Mouse (Mus musculus): ENCODE data around the gene Rnpep. TPM values are rescaled to one million over a fixed set of nuclear protein-coding genes. Genes with fewer than 3 reads are reported as not detected.
"Not testable (repeated sequence)": the region's sequence is repeated elsewhere in the genome, so short reads cannot be mapped to it uniquely, and the experiment has no call there.

The Rnpep gene
- polyA plus RNA-seq, 1 experiment from 2014 or later: 106 TPM

DNA sequence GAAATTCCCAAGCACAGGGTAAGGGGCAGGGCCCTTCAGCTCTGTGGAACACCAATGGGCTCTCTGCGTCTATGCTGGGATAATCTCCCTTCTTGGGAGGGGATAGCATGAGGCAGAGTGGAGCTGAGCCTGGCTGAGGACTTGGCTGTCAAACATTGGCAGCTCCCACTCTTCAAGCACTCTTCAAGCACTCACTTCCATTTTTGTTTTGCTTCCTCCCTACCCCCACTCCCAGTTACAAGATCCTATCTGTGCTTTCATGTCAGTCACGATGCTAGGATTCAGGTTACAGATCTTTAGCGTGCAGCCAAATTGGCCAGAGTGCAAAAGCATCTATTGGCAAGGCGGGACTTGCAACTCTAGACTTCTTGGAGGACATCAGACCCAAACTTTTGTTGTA, 31.0 kb downstream of the Rnpep start:
- no peaks in the 10 kb centered on the region for H3K36me3 ChIP-seq

DNA sequence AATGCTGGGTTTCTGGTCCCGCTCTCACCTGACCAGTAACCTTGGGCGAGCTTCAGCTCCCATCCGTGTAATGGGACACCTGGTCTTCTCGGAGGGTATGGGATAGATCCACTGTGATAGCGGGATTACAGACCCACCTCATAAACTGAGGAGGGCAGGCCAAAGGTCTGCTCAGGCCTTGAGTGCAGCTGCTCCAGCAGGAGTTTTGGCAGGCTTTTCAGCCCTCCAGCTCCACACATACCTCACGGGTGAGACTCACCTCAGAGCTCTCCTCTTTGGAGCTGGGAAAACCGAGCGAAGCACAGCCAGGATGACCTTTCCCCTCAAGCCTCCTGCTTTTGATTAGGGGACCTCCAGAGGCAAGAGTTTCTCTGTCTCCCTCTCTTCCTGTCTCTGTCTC, 32.5 kb downstream of the Rnpep start:
- Histone ChIP-seq H3K9ac (no peak overlapping the region), H3K4me1 (replicated peaks) (0 out of 2 replicates have a peak, but pooled peaks cover 9% of the 10 kb centered on the region), H3K4me2 (no peak overlapping the region), H3K36me3 (no peaks in the 10 kb centered on the region), H3K4me3 (no peak overlapping the region), H3K27me3 (no peaks in the 10 kb centered on the region), H3K9me3 (no peaks in the 10 kb centered on the region), H3K27ac (replicated peaks) (no peak overlapping the region)
- ATAC-seq (ENCODE audit: low FRiP score, low read depth): no peak
- 93% methylated on average over 8 of the region's 8 CpGs for WGBS

More for the DNA sequence above, 31.0 kb downstream of the Rnpep start:
- no peak for ATAC-seq (ENCODE audit: low FRiP score, low read depth)
- Histone ChIP-seq H3K9me3 (no peaks in the 10 kb centered on the region), H3K27ac (replicated peaks) (no peak overlapping the region), H3K4me3 (no peak overlapping the region), H3K27me3 (no peaks in the 10 kb centered on the region), H3K9ac (no peak overlapping the region), H3K4me2 (no peak overlapping the region), H3K4me1 (replicated peaks) (0 out of 2 replicates have a peak, but pooled peaks cover 9% of the 10 kb centered on the region)
- 69% methylated on average over 4 of the region's 4 CpGs for WGBS

DNA sequence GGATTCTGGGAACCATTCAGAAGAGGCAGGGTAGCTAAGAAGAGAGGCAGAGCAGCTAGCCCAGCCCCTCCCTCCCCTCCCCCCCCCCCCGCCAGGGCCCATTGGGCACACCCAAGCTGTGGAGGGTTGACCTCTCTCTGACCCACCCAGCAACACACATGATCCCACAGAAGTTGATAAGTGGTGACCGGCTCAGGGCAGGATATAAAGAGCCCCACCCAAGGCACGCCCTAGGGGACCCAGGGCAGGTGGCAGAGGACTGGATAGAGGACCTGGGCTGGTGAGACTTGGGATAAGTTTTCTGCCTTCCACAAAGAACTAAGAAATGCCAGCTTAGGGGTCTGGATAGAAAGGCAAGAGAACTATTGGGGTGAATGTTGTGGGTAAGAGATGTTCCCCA, 33.2 kb downstream of the Rnpep start:
- Histone ChIP-seq H3K9ac (no peak overlapping the region), H3K4me1 (replicated peaks) (0 out of 2 replicates have a peak, but pooled peaks cover 9% of the 10 kb centered on the region), H3K27ac (replicated peaks) (no peak overlapping the region), H3K9me3 (no peaks in the 10 kb centered on the region), H3K4me3 (no peak overlapping the region), H3K4me2 (no peak overlapping the region), H3K27me3 (no peaks in the 10 kb centered on the region), H3K36me3 (no peaks in the 10 kb centered on the region)
- ATAC-seq (ENCODE audit: low FRiP score, low read depth): no peak
- WGBS: 67% methylated on average over 3 of the region's 3 CpGs

DNA sequence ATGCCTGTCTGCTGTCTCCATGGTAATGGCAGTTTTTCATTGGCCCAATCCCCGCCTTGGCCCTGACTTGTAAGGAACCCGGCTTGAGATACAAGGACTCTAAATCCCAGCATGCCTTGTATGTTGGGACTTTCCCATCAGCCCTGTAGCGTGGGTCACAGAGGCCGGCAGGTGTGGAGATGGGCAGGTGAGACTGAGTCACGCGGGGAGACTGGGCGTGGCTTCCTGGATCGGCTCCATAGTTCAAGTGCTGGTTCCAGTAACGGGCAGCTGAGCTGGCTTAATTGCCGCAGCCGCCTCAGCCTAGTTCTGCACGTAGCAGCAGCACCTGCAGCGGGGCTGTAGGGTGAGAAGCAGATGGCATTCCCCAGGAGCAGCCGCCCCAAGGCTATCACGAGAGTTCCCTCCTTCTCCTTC, 35.4 kb downstream of the Rnpep start:
- H3K4me1 ChIP-seq (replicated peaks): 0 out of 2 replicates have a peak, but pooled peaks cover 9% of the 10 kb centered on the region
- no peaks in the 10 kb centered on the region for H3K36me3 ChIP-seq
- peak overlapping the region; percentile 32 for H3K27ac ChIP-seq (replicated peaks)
- no peaks in the 10 kb centered on the region for H3K9me3 ChIP-seq
- peak overlapping the region; percentile 44 for H3K4me3 ChIP-seq
- 5% methylated on average over 15 of the region's 15 CpGs for WGBS
- H3K4me2 ChIP-seq: peak overlapping the region; percentile 67
- H3K9ac ChIP-seq: peak overlapping the region; percentile 48
- ATAC-seq (ENCODE audit: low FRiP score, low read depth): peak; percentile 96
- no peaks in the 10 kb centered on the region for H3K27me3 ChIP-seq

DNA sequence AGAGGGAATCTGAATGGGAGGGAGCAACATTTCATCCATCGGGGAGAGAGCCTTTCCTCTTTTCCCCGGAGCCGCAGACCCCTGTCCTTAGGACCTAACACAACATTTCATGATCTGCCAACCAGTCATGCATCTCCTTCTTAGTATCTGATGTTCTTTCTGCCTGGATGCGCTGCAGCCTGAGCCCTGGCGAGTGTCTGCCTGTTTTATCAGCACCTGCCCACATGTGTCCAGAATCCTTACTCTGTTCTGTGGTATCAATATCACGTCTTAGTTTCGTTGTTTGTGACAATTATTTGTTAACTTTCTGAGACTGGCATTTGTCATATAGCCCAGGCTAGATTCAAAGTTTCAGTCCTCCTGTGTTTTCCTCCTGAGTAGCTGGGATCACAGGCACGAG, 39.9 kb downstream of the Rnpep start:
- Histone ChIP-seq H3K27me3 (no peaks in the 10 kb centered on the region), H3K4me3 (no peak overlapping the region), H3K27ac (replicated peaks) (no peak overlapping the region), H3K4me2 (no peak overlapping the region), H3K4me1 (replicated peaks) (0 out of 2 replicates have a peak, but pooled peaks cover 9% of the 10 kb centered on the region), H3K36me3 (no peaks in the 10 kb centered on the region), H3K9me3 (no peaks in the 10 kb centered on the region), H3K9ac (no peak overlapping the region)
- whole genome bisulfite sequencing: 77% methylated on average over 8 of the region's 8 CpGs
- ATAC-seq (ENCODE audit: low FRiP score, low read depth): no peak

DNA sequence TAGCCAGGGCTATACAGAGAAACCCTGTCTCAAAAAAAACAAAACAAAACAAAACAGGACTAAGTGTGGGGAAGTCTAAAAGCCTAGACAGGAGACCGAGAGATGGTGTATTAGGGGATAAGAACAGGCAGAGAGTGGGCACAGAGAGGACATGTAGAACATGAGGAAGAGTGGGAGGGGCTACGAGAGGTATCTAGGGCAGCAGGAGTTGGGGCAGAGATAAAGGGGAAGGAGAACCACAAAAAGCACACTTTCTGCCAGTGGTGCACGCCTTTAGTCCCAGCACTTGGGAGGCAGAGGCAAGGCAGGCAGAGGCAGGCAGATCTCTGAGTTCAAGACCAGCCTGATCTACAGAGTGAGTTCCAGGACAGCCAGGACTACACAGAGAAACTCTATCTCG, 43.7 kb downstream of the Rnpep start:
- not testable (repeated sequence) for H3K27ac ChIP-seq (replicated peaks); H3K4me2 ChIP-seq; H3K4me1 ChIP-seq (replicated peaks); ATAC-seq (ENCODE audit: low FRiP score, low read depth); H3K27me3 ChIP-seq; H3K4me3 ChIP-seq; H3K9me3 ChIP-seq; H3K9ac ChIP-seq; H3K36me3 ChIP-seq
- WGBS: 88% methylated on average over 4 of the region's 4 CpGs

DNA sequence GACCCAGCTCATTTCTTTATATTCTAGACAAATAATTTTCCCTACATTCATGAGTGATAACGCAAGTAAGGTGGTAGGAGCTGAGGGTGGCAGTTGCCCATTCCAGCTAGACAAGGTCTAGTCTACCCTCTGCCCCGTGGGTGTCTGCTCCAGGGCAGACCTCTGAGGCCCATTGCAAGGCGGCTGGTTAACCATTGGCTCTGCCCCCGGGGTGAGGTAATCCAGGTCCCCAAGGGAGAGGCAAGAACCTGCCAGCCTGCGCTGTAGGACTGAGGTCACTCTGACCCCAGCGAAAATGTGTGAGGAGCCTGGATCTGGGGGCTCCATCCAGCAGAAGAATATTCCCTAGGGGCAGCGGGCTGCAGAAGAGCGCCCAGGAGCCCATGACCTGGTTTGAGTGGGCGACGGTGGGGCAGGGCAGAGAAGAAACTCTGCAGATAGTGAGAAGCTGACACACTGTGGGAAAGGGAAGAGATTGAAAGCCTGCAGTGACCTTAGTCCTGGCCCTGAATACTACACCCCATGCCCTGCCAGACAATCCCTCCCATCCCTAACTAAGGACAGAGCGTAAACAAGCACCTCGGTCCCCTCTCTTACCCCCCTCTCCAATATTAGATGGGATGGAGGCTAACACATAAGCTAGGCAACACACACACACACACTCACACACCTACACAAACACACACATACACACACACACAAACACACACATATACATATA, 46.6 kb downstream of the Rnpep start:
- ATAC-seq (ENCODE audit: low FRiP score, low read depth): no peak
- H3K4me1 ChIP-seq (replicated peaks): no peaks in the 10 kb centered on the region
- no peak overlapping the region for H3K9ac ChIP-seq
- WGBS: 73% methylated on average over 12 of the region's 12 CpGs
- no peaks in the 10 kb centered on the region for H3K9me3 ChIP-seq
- no peak overlapping the region for H3K4me3 ChIP-seq
- H3K27ac ChIP-seq (replicated peaks): no peak overlapping the region
- H3K27me3 ChIP-seq: no peaks in the 10 kb centered on the region
- no peaks in the 10 kb centered on the region for H3K36me3 ChIP-seq
- no peak overlapping the region for H3K4me2 ChIP-seq

DNA sequence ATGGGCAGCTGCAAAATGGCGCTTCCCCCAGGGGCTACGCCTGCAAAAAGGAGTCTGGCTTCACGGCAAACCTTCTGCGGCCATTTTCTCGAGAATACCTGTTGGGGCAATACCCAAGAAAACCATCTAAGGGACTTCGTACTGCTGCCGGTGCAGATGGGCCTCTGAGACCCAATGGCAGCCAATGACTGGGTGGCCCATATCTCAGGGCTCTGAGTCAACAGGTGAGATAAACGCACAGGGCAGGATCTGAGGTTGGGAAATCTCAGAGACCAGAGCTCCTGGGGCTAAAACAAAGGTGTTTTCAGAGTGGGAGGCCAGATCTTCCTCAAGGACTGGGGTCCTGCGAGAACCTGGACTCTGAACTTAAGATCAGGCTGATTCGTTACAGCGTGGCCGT, 49.1 kb downstream of the Rnpep start:
- Histone ChIP-seq H3K4me3 (no peak overlapping the region), H3K36me3 (no peaks in the 10 kb centered on the region), H3K4me1 (replicated peaks) (no peaks in the 10 kb centered on the region), H3K27me3 (no peaks in the 10 kb centered on the region), H3K9me3 (no peaks in the 10 kb centered on the region), H3K4me2 (no peak overlapping the region), H3K27ac (replicated peaks) (no peak overlapping the region), H3K9ac (no peak overlapping the region)
- no peak for ATAC-seq (ENCODE audit: low FRiP score, low read depth)
- WGBS: 88% methylated on average over 12 of the region's 12 CpGs

DNA sequence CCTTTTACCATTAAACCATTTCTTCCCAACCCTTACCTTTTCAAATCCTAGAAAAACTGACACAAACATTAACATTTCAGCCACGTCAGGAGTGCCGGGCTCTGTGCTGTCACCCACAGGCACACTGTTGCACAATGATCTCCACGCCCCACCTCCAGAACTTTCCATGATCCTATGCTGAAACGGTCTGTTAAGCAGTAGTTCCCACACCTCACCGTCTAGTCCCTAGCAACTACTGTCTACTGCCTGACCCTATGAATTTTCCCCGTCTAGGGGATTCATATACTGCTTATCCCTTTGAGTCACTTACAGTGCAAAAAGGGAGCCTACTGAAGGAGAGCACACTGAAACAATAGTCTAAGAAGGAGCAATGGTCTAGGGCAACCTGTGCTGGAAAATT, 49.9 kb downstream of the Rnpep start:
- Histone ChIP-seq H3K4me1 (replicated peaks) (no peaks in the 10 kb centered on the region), H3K27ac (replicated peaks) (no peak overlapping the region), H3K4me3 (no peak overlapping the region), H3K9me3 (no peaks in the 10 kb centered on the region), H3K9ac (no peak overlapping the region), H3K4me2 (no peak overlapping the region), H3K27me3 (no peaks in the 10 kb centered on the region), H3K36me3 (no peaks in the 10 kb centered on the region)
- ATAC-seq (ENCODE audit: low FRiP score, low read depth): no peak
- WGBS: 86% methylated on average over 6 of the region's 6 CpGs

DNA sequence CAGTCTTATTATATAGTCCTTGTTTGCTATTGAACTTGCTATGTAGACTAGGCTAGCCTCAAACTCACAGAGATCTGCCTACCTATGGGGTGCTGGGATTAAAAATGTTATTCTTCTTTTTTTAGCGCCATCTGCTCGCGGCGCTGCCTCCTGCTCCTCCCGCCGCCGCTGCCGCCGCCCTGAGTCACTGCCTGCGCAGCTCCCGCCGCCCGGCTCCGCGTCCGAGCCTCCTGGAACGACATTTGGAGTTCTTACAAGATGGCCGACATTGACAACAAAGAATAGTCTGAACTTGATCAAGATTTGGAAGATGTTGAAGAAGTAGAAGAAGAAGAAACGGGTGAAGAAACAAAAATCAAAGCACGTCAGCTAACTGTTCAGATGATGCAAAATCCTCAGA, 52.0 kb downstream of the Rnpep start:
- H3K27me3 ChIP-seq; H3K4me2 ChIP-seq; H3K4me1 ChIP-seq (replicated peaks); H3K36me3 ChIP-seq; H3K9ac ChIP-seq; H3K4me3 ChIP-seq; H3K27ac ChIP-seq (replicated peaks); ATAC-seq (ENCODE audit: low FRiP score, low read depth); H3K9me3 ChIP-seq: not testable (repeated sequence)
- 81% methylated on average over 20 of the region's 20 CpGs for WGBS

DNA sequence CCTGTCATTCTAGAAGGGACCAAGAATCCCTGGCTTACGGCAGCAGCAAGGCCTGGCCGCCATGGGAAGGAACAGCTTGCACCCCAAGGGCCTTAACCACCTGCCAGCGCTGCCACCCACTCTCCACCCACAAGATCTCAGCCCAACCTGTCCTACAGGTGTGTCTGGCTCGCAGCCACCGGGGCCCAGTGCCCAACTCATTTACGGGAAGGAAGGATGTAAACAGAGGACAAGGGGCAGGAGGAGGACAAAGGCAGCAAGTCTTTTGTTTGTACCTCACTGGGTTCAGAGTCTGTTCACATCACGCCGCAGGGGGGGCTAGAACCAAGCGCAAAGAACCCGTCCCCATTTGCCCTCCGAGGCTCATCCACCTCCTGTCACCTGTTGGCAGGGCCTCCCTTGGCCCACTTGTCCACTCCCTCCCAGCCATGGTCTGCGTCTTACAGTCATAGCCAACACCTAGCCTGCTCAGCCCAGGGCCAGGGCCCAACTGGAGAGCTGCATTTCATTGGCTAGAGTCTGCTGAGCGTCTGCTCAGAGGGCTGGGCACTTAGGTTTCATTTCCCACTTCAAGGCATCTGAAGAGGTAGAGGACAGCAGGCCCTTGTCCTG, 56.4 kb downstream of the Rnpep start:
- Histone ChIP-seq H3K36me3 (no peaks in the 10 kb centered on the region), H3K27me3 (no peaks in the 10 kb centered on the region), H3K9me3 (no peaks in the 10 kb centered on the region), H3K4me2 (no peak overlapping the region), H3K4me1 (replicated peaks) (no peaks in the 10 kb centered on the region), H3K27ac (replicated peaks) (no peak overlapping the region), H3K4me3 (no peak overlapping the region), H3K9ac (no peak overlapping the region)
- WGBS: 89% methylated on average over 13 of the region's 13 CpGs
- ATAC-seq (ENCODE audit: low FRiP score, low read depth): no peak

DNA sequence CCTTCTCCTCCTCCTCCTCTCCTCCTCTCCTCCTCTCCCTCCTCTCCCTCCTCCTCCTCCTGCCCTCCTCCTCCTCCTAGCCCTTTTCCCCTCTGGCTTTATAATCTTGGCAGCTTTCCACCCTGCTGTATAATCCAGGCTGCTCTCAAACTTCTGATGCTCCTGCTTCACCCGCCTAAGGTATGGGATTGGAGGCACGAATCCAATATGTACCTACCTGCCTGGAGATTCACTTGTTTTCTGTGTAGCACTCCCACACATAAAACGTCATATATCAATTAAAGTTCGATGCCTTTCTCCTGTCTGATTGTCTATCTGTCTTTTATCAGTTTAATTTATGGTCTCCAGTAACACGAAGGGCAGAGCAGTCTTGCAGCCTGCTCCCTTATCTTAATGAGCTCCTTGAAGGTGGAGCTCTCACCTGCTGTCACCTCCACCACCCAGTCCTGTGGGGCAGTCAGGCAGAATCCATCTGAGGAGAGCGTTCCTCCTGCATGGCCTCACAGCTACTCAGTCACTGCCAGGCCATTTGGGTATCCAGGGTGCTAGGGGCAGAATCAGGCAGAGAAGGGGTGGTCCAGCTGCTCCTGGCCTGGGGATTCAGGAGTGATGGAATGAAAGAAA, 58.8 kb downstream of the Rnpep start:
- Histone ChIP-seq H3K4me2 (no peak overlapping the region), H3K4me3 (no peak overlapping the region), H3K36me3 (no peaks in the 10 kb centered on the region), H3K9ac (no peak overlapping the region), H3K27me3 (no peaks in the 10 kb centered on the region), H3K9me3 (no peaks in the 10 kb centered on the region), H3K27ac (replicated peaks) (no peak overlapping the region), H3K4me1 (replicated peaks) (no peaks in the 10 kb centered on the region)
- ATAC-seq (ENCODE audit: low FRiP score, low read depth): no peak
- 67% methylated on average over 6 of the region's 6 CpGs for WGBS

Measured in hindbrain, embryonic 15.5 days (tissue).